Mouse (Mus musculus) liver, adult (tissue): ENCODE data around the gene Josd2.

ENCODE experiments used
- GATA4 ChIP-seq: IDR thresholded peaks from 2 replicates; pipeline ENCODE4 v1.6.1; 2014; ENCODE audit warnings: mild to moderate bottlenecking, low read length; ENCODE audit not compliant: insufficient replicate concordance

Josd2 gene

DNA sequence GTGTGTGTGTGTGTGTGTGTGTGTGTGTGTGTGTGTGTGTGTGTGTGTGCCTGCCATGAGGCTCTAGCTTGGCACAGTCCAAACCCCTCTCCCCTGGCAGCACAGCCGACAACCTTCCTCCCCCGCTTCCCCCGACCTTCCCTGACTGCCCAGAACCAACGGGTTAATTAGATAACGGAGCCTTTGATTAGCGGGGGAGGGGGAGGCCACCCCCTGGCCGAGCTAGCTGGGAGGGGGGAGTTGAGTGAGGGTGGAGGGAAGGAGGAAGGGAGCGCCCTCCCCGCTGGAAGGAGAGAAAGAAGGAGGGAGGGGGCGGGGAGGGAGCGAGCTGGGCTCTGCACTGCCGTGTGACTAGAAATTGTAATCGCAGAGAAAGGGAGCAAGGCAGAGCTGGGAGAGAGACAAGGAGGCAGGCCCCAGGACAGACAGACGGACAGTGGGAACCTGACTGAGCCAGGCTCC lies 26.1 kb upstream of the Josd2 start:
- no peak for TF ChIP-seq GATA4

DNA sequence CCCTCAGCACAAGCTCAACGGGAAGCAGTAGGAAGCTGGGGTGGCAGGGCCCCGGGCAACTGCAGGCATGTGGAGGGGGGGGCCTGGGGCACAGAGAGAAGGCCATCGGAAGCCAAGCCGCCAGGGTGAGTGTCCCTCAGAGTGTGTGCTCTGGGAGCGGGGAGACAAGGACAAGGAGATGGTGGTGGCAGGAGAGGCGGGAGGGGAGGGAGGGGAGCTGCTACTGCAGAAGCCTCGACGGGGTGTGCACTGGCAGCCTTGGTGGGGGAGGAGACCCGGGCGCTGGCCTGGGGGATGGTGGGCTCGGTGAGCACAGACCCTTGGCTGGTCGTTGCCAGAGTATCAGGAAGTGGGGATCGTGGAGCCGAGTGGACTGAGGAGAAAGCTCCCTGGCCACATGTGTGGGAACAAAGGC lies 25.4 kb upstream of the Josd2 start:
- TF ChIP-seq GATA4 = no peak

DNA sequence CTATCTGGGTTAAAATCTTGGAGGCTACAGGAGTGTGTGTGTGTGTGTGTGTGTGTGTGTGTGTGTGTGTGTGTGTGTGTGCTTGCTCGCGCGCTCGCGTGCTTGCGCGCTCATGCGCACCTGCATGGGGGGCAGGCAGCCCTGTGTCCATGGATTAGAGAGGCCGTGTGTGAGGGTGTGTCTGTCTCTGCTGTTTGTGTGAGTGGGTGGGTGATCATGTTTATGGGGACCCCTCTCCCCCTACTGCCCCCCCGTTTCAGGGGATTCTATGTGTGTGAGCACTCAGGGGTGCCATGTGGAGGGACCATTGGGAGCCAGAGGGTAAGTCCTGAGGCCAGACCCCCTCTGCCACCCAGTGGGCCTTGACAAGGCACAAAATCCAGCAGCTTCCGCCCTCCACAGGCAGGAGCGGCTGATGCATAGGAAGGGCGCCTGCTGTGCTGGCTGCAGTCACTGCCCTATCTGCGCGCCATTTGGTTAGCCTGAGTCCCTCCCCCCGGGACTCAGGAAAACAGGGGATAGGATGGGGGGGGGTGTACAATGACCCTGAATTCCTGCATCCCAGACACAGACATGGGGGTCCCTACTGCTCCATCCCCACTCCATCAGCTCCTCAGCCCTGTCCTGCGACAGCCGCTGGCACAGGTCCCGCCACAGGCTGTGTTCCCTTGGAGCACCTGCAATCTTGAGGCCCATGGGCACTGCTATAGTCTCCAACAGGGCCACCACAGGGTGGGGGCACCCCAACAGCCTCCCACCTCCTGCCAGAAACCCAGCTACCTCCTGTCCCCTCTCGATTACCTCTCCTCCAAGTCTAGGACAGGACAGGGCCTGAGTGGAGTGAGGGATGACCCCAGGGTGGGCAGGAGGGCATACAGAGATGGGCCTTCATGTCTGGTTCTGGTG lies 24.3 kb upstream of the Josd2 start:
- TF ChIP-seq GATA4 = no peak

DNA sequence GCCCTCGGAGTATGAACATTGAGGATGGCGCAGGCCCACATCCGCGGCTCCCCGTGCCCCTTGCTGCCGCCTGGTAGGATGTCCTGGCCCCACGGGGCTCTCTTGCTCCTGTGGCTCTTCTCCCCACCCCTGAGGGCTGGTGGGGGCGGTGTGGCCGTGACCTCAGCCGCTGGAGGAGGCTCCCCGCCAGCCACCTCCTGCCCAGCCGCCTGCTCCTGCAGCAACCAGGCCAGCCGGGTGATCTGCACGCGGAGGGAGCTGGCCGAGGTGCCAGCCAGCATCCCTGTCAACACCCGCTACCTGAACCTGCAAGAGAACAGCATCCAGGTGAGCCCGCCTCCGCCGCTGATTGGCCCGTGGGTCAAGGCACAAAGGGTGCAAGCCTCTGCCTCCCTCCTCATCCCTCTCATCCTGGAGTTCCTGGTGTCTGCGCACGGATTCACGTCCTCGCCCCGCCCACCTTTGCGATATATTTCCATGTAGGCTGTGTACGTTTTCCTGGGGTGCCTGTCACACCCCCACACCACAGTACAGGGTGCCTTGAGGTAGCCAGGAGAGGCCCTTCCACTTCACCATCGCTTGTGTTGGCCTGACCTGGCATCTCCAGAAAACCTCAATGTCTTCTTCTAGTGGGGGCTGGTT lies 22.8 kb upstream of the Josd2 start:
- no peak for TF ChIP-seq GATA4

DNA sequence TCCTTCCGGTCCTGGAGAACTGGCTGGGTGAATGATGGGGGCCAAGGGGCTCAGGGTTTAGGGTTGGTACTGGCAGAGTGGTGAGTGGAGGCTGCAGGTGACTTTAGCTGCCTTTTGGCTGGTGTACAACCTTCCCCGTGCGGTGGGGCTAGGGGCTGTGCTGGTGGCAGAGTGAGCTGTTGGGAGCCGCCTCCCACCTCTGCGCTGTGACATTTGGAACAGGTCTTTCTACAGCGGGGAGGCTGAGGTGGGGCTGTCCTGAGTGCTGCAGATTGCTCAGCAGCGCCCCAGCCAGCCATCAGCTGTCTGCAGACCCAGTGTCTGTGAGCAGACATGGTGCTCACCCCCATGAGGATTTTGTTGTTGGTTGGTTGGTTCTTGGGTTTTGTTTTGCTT lies 22.3 kb upstream of the Josd2 start:
- TF ChIP-seq GATA4 = no peak

DNA sequence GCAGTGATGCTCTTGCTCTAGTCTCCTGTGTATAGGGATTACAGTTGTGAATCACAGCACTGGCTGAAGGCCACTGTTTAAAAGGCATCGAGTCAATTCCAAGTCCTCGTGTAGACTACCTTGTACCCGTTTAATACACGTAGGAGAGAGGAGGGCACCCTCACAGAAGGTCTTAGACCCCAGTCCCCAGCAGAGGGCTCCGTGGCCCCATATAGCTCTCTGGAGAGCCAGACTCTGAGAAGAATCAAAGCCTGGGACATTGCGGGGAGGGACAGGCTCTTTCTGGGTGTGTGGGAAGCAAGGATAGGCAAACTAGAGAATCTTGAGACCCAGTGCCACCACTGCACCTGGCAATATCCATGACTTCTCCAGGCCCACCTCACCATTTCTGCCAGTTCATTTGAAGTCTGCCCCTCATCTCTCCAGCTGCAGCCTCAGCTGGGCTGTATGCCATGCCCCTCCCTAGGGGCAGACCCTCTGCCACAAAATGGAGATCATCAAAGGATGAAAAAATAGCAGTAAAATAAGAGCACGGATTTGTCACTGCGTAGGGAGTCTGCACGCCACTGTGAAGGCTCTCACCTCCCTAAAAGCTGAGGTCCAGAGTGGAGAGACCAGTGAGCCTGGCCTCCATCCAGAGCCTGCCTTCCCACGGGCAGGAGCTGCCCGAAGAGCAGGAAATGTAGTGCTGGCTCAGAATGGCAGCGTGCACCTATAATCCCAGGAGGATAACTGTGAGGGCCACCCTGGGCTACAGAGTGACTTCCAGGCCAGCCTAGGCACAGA lies 21.5 kb upstream of the Josd2 start:
- no peak for TF ChIP-seq GATA4

DNA sequence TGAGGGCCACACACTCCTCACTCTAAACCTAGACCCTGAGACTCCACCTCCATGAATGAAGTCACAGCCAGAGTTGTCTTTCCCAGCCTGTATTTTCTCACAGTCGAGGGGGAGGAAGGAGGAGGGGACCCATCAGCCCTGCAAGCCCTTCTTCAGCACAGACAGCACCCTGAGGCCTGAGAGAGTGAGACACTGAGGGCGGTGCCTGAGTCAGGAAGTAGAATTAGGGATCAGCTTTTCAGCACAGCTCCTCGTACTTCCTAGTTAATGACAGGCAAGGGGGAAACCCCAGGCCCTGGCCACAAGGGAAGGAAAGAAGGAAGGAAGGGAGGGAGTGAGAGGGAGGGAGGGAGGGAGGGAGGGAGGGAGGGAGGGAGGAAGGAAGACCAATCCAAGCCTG lies 14.5 kb upstream of the Josd2 start:
- TF ChIP-seq GATA4 = no peak

DNA sequence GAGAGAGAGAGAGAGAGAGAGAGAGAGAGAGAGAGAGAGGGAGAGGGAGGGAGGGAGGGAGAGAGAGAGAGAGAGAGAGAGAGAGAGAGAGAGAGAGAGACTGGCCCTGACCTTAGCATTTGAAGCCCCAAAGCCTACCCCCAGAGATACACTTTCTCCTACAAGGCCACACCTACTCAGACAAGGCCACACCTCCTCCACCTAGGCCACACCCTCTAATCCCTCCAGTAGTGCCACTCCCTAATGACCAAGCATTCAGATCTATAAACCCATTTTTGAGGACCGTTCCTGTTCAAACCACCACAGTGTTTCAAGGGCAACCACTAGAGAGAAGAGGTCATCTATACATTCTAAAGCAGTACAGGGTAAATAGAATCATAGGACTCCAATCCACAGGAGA lies 11.5 kb upstream of the Josd2 start:
- no peak for TF ChIP-seq GATA4

DNA sequence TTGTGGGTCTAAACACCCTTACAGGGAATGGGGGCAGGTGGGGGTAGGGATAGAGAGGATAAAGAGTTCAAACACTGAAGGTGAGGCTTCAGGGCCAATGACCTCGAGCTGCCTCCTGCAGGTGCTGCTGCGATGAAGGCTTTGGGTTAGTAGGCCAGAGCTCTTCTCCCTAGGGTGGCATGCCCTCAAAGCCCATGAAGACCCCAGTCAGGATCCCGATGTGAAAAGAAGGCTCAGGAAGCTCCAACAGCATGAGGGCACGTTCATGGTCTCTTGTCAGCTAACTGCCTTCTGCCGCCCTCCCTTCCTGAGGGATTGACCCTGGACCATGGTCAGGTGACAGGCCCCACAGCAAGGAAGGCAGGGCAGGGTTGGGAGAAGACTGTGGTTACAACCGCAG lies 7.7 kb upstream of the Josd2 start:
- no peak for TF ChIP-seq GATA4

DNA sequence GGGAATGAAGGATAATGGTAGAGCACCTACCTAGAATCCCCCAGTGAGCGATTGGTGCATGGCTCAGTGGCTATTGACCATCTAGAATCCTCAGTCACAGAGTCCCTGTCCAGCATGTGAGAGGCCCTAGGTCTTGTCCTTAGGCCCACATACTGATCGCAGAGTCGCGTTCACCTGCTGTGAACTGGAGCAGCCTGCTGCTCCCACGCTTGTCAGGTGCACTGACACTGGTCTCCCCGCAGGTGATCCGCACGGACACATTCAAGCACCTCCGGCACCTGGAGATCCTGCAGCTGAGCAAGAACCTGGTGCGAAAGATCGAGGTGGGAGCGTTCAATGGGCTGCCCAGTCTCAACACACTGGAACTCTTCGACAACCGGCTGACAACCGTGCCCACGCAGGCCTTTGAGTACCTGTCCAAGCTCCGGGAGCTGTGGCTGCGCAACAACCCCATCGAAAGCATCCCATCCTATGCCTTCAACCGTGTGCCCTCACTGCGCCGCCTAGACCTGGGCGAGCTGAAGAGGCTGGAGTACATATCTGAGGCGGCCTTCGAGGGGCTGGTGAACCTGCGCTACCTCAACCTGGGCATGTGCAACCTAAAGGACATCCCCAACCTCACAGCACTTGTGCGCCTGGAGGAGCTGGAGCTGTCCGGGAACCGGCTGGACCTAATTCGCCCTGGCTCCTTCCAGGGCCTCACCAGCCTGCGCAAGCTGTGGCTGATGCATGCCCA lies 6.8 kb upstream of the Josd2 start:
- no peak for TF ChIP-seq GATA4

DNA sequence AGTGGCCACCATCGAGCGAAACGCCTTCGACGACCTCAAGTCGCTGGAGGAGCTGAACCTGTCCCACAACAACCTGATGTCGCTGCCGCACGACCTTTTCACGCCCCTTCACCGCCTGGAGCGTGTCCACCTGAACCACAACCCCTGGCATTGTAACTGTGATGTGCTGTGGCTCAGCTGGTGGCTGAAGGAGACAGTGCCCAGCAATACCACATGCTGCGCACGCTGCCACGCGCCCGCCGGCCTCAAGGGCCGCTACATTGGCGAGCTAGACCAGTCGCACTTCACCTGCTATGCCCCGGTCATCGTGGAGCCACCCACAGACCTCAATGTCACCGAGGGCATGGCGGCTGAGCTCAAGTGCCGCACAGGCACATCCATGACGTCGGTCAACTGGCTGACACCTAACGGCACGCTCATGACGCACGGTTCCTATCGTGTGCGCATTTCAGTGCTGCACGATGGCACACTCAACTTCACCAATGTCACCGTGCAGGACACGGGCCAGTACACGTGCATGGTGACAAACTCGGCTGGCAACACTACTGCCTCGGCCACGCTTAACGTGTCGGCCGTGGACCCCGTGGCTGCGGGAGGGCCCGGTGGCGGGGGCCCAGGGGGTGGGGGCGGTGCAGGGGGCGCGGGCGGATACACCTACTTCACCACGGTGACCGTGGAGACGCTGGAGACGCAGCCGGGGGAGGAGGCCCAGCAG lies 6.1 kb upstream of the Josd2 start:
- TF ChIP-seq GATA4 = no peak

DNA sequence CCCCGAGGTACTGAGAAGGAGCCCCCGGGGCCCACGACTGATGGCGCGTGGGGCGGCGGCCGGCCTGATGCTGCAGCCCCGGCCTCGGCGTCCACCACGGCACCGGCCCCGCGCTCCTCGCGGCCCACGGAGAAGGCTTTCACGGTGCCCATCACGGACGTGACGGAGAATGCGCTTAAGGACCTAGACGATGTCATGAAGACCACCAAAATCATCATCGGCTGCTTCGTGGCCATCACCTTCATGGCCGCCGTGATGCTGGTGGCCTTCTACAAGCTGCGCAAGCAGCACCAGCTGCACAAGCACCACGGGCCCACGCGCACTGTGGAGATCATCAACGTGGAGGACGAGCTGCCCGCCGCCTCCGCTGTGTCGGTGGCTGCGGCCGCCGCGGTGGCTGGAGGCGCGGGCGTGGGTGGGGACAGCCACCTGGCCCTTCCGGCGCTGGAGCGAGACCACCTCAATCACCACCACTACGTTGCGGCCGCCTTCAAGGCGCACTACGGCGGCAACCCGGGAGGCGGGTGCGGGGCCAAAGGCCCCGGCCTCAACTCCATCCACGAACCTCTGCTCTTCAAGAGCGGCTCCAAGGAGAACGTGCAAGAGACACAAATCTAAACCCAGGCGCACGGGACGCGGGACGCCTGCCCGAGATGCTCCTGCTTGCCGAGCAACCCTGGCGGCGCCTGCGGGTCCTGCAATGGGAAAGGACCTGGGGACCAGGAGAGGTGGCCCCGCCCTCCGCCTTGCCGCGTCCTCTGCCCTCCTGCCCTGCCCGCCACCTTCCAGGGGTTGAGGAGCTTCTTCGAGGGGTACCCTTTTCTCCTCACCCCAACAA lies 5.3 kb upstream of the Josd2 start:
- TF ChIP-seq GATA4 = no peak

DNA sequence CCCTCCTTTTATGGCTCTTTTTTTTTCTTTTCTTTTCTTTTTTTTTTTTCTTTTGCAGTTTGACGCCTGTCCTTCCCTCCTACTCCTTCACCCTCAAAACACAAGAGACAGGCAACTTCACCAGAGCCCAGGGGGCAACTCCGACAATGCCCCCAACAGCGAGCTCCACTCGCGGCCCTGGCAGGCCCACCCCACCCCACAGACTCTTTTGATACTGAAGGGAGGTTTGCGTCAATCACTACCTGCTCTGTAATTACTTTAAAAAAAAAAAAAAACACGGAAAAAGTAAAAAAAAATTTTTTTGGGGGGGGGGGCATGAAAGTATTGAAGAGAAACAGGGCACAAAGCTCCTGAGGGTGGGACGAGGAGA lies 4.7 kb upstream of the Josd2 start:
- TF ChIP-seq GATA4 = no peak
